Mouse (Mus musculus) liver, postnatal 0 days (tissue): ENCODE measurements around the gene Bcl2l1. TPM values are rescaled to one million over a fixed set of nuclear protein-coding genes. Genes with fewer than 3 reads are reported as not detected.

Source experiments
- ATAC-seq: fragments of 200-750 bp; cut with Nextera tagmentation; 2 replicates; pipeline ENCODE4 v1.8.0; 2017; ENCODE audit warnings: mild to moderate bottlenecking, moderate library complexity
- DNase-seq: peaks from one replicate; pipeline ENCODE4 v3.0.0-alpha.2; 2016
- H3K27ac ChIP-seq: fragments of 300-500 bp; sonication (generic); 2 replicates; pipeline ENCODE4 v1.5.1; 2014; ENCODE audit warnings: antibody characterized with exemption, moderate library complexity, mild to moderate bottlenecking, low read depth
- H3K27me3 ChIP-seq: fragments of 300-500 bp; sonication (generic); 2 replicates; pipeline ENCODE4 v1.6.1; 2014; ENCODE audit warnings: low read length, control low read depth, mixed read lengths; ENCODE audit not compliant: insufficient read depth
- H3K36me3 ChIP-seq: fragments of 300-500 bp; sonication (generic); replicated peaks from 2 replicates; pipeline ENCODE4 v1.6.1; 2014; ENCODE audit warnings: mild to moderate bottlenecking, control low read depth, low read length, moderate library complexity, mixed read lengths; ENCODE audit not compliant: insufficient read depth
- H3K4me1 ChIP-seq: fragments of 300-500 bp; sonication (generic); 2 replicates; pipeline ENCODE4 v1.6.1; 2014; ENCODE audit warnings: antibody characterized with exemption, mild to moderate bottlenecking, control low read depth; ENCODE audit not compliant: insufficient read depth
- H3K4me2 ChIP-seq: fragments of 300-500 bp; sonication (generic); 2 replicates; pipeline ENCODE4 v1.6.1; 2014; ENCODE audit warnings: low read depth, mild to moderate bottlenecking, low read length, moderate library complexity, mixed read lengths
- H3K4me3 ChIP-seq: fragments of 300-500 bp; sonication (generic); 2 replicates; pipeline ENCODE4 v1.5.1; 2014; ENCODE audit warnings: low read depth, low read length
- H3K9ac ChIP-seq: fragments of 300-500 bp; sonication (generic); replicated peaks from 2 replicates; pipeline ENCODE4 v1.6.1; 2014; ENCODE audit warnings: mild to moderate bottlenecking, moderate library complexity
- H3K9me3 ChIP-seq: fragments of 300-500 bp; sonication (generic); 2 replicates; pipeline ENCODE4 v1.6.1; 2016; ENCODE audit warnings: mild to moderate bottlenecking, control low read depth, low read length, mixed read lengths
- CTCF ChIP-seq: sonication (generic); IDR thresholded peaks from 2 replicates; pipeline ENCODE4 v1.5.1; 2016; ENCODE audit warnings: antibody characterized with exemption, low read depth
- EP300 ChIP-seq: IDR thresholded peaks from 2 replicates; pipeline ENCODE4 v1.6.1; 2016; ENCODE audit warnings: antibody characterized with exemption, low read depth, mild to moderate bottlenecking
- WGBS: fragments of 180-500 bp; shearing (Covaris S2); extraction: QIAGEN DNeasy Blood & Tissue Kit; methylation state at CpG from one replicate; pipeline ENCODE4 v1.1.7; 2014; ENCODE audit not compliant: insufficient replicate concordance; 5-methylcytosine and 5-hydroxymethylcytosine counted together
- polyA plus RNA-seq: library from polyadenylated mRNA; unstranded; fragments of >200 nt; fragmentation: Nextera tagmentation; extraction: Ambion mirVana; gene quantifications from 2 replicates; pipeline ENCODE4 v1.2.1, GENCODE M21; 2015

The Bcl2l1 gene
- polyA plus RNA-seq, 1 experiment from 2014 or later = 84.4 TPM

GRCm38 (mm10) chr2:152830021-152830921 lies 1.3 kb downstream of the Bcl2l1 start:
- no peaks in the 10 kb centered on the region for H3K9me3 ChIP-seq
- TF ChIP-seq EP300 (no peak; the same call in 1 of the 2 replicates), CTCF (peak; percentile 87)
- peaks cover 31% of the 10 kb centered on the region for H3K36me3 ChIP-seq
- H3K4me1 ChIP-seq = peaks cover 36% of the 10 kb centered on the region
- ATAC-seq (peak; percentile 81), DNase-seq (peak; percentile 94)
- H3K4me3 ChIP-seq = peak overlapping the region; percentile 96
- H3K27me3 ChIP-seq = no peaks in the 10 kb centered on the region
- peak overlapping the region; percentile 84 for H3K4me2 ChIP-seq
- peak overlapping the region; percentile 99 for H3K27ac ChIP-seq
- H3K9ac ChIP-seq = peak overlapping the region; percentile 99
- 2% methylated on average over 29 of the region's 31 CpGs for WGBS

GRCm38 (mm10) chr2:152829367-152829881 lies 2.1 kb downstream of the Bcl2l1 start:
- DNase-seq (peak; percentile 37), ATAC-seq (no peak)
- Histone ChIP-seq H3K4me3 (peak overlapping the region; percentile 96), H3K9me3 (no peaks in the 10 kb centered on the region), H3K4me2 (peak overlapping the region; percentile 84), H3K9ac (peak overlapping the region; percentile 99), H3K27ac (peak overlapping the region; percentile 99), H3K4me1 (peaks cover 43% of the 10 kb centered on the region), H3K36me3 (peaks cover 38% of the 10 kb centered on the region), H3K27me3 (no peaks in the 10 kb centered on the region)
- WGBS = 61% methylated on average over 23 of the region's 23 CpGs
- no peak for TF ChIP-seq EP300
- TF ChIP-seq CTCF = no peak

- DNase-seq (peak; percentile 44), ATAC-seq (no peak)
- Histone ChIP-seq H3K4me1 (peaks cover 50% of the 10 kb centered on the region), H3K27ac (peak overlapping the region; percentile 99), H3K27me3 (no peaks in the 10 kb centered on the region), H3K4me3 (peak overlapping the region; percentile 96), H3K9ac (peak overlapping the region; percentile 99), H3K36me3 (peaks cover 46% of the 10 kb centered on the region), H3K4me2 (peak overlapping the region; percentile 84), H3K9me3 (no peaks in the 10 kb centered on the region)
- WGBS = 5% methylated on average over 1 of the region's 1 CpGs
- TF ChIP-seq CTCF (no peak), EP300 (no peak)
These were observed 3.0 kb downstream of the Bcl2l1 start for GRCm38 (mm10) chr2:152828532-152828931.

- no peak for ATAC-seq
- WGBS = 75% methylated on average over 4 of the region's 4 CpGs
- peak overlapping the region; percentile 96 for H3K4me3 ChIP-seq
- H3K9ac ChIP-seq = peak overlapping the region; percentile 99
- peak overlapping the region; percentile 99 for H3K27ac ChIP-seq
- peaks cover 52% of the 10 kb centered on the region for H3K4me1 ChIP-seq
- H3K4me2 ChIP-seq = peak overlapping the region; percentile 84
- peaks cover 46% of the 10 kb centered on the region for H3K36me3 ChIP-seq
- H3K9me3 ChIP-seq = no peaks in the 10 kb centered on the region
- TF ChIP-seq CTCF (no peak), EP300 (no peak)
- no peak for DNase-seq
- no peaks in the 10 kb centered on the region for H3K27me3 ChIP-seq
These were observed 3.5 kb downstream of the Bcl2l1 start for GRCm38 (mm10) chr2:152828011-152828370.

DNA sequence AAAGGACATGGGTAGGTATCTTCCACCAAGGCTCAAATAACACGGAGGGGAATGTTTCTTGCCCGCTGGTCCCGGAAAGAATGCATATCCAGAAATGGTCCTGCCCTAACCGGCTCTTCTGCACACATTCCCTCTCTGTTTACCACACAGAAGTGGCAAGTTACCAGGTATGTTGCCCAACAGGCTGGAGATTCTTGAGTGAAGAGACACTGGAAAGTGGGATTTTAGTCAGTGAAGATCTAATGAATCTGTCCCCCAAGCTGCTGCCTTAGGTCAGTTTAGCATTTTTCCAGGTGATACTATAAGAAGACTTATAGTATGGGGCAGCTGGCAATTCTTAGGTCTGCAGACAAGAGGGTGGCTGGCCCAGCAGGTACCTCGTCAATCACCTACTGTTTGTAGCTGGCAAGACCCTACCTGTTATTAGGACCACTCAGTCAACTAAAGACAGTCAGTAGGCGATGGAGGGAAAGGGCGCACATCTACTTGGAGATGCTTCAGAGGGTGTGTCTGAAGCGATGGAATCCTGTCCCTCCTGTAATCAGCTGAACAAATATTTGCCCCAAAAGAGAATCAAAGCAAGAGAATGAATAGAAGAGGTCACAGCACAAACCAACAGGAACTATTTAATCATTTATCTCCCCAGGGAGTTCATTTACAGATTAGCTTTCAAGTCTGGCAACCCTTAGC lies 4.1 kb downstream of the Bcl2l1 start:
- TF ChIP-seq CTCF (no peak), EP300 (no peak)
- peak overlapping the region; percentile 99 for H3K9ac ChIP-seq
- no peaks in the 10 kb centered on the region for H3K9me3 ChIP-seq
- H3K36me3 ChIP-seq = peaks cover 49% of the 10 kb centered on the region
- WGBS = 75% methylated on average over 8 of the region's 8 CpGs
- no peaks in the 10 kb centered on the region for H3K27me3 ChIP-seq
- peak overlapping the region; percentile 84 for H3K4me2 ChIP-seq
- H3K4me1 ChIP-seq = peaks cover 55% of the 10 kb centered on the region
- peak overlapping the region; percentile 96 for H3K4me3 ChIP-seq
- H3K27ac ChIP-seq = peak overlapping the region; percentile 99
- DNase-seq = no peak
- ATAC-seq = no peak

DNA sequence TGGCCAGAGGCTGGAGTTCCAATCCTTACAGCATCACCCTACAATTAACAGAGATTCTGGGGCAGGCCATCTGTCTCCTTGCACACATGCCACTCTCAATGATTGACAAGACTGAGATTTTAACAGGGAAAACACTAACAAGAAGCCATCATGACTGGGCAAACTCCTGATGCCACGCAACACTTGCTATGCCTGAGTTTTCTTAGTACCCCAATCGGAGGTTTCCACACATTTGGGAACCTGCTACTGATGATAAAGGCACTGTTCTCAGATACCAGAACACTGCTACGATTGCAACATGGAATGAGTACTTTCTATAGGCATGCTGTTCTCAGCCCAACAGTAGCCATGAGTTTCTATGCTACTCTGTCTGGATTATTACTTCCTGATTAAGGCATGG lies 5.0 kb downstream of the Bcl2l1 start:
- DNase-seq (no peak), ATAC-seq (no peak)
- H3K9ac ChIP-seq = no peak overlapping the region; the same call in 1 of the 2 replicates
- no peaks in the 10 kb centered on the region for H3K9me3 ChIP-seq
- 49% methylated on average over 3 of the region's 3 CpGs for WGBS
- TF ChIP-seq EP300 (no peak), CTCF (no peak)
- peaks cover 56% of the 10 kb centered on the region for H3K36me3 ChIP-seq
- peak overlapping the region; percentile 96 for H3K4me3 ChIP-seq
- no peaks in the 10 kb centered on the region for H3K27me3 ChIP-seq
- H3K27ac ChIP-seq = 0 out of 2 replicates have a peak overlapping the region, but pooled peaks have one; percentile 99
- H3K4me1 ChIP-seq = peaks cover 56% of the 10 kb centered on the region
- peak overlapping the region; percentile 84 for H3K4me2 ChIP-seq
